Mouse (Mus musculus) kidney, adult 2 months (tissue): ENCODE data around the gene Pgghg.

Experiments used
- CTCF ChIP-seq: fragments of 200-500 bp; conservative IDR thresholded peaks from 2 replicates; pipeline ENCODE4 v1.5.1; 2011; ENCODE audit warnings: low read depth, mild to moderate bottlenecking, control low read depth, low read length, moderate library complexity, mixed read lengths; ENCODE audit not compliant: insufficient read depth, insufficient read length
- POLR2A ChIP-seq: fragments of 200-500 bp; IDR thresholded peaks from one replicate; pipeline ENCODE4 v1.6.1; 2011; ENCODE audit warnings: low read depth, low read length, control low read depth

- no peak for TF ChIP-seq POLR2A
- no peak for TF ChIP-seq CTCF
These were observed 19.8 kb upstream of the Pgghg start for GRCm38 (mm10) chr7:140921225-140921975.
